Mouse (Mus musculus) urinary bladder, postnatal 36 days (tissue): ENCODE data around the gene Maf.

Source experiments
- DNase-seq, 2 experiments: peaks; one replicate each; pipeline ENCODE4 v3.0.0; 2022; ENCODE audit warnings: low spot score in 2 of 2, mixed read lengths in 1 of 2

The Maf gene

DNA sequence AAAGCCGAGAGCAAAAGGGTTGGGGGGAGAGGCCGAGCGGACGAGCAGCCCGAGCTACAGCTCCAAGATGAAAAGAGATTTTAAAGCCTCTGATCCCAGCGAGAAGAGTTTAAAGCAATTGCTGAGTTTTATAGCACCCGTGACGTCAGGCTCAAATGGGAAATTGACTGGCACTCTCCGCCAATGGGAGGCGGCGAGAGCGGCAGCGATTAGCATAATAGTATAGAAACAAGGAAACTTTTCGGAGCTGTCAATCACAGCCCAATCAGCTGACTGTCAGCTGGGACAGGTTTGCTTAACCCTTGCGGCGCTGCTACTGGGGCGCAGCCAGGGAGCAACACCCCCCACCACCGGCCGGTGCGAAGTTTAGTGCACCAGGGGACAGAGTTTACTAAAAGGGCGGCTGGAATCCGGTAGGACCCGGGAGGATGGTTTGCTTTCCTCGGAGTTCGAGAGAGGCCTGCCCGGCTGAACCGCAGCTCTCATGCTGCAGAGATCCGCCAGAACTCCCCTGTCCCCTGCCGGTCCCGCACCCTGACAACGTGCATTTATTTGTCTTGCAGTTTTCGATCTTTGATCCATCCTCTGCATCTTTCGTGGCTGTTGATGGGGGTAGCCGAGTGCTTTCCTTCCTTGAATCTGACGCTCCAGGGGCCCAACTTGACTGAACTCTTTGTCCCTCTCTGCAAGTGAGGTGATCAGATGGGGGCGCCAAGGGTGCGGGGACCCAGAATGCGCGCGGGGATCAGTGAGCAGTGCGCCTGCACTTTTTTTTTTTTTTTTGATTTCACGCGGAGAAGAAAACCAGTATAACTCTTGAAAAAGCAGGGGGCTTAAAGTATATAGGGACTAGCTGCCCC lies at the start of gene Maf:
Gene Maf (minus strand): TSS at position 64 of the 860 bp plus-strand sequence.
- peak; percentile 85 to 94 for DNase-seq

DNA sequence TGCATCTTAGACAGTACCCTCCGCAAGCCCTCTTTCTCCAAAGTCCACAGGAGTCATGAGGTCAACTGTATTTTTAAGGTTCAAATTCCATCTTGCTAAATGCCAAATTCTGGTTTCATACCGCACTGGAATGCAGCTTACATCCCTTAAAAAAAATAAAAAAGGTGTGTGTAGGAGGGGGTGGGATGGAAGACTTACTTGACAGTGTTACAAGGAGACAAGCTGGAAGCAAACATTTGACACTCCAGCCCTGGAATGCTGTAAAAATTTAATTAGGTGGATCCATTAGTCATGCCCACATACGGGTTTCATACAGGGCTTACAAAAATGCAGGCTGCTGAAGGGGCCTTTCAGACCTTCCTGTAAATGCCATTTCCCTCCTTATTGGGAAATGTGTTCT lies 49.4 kb upstream of the Maf start:
- DNase-seq = no peak

- peak in 1 of 2 experiments; percentile 48 for DNase-seq
These were observed 48.4 kb upstream of the Maf start for GRCm38 (mm10) chr8:115756027-115756426.

- DNase-seq = no peak
These were observed 47.1 kb upstream of the Maf start for GRCm38 (mm10) chr8:115754694-115755093.

DNA sequence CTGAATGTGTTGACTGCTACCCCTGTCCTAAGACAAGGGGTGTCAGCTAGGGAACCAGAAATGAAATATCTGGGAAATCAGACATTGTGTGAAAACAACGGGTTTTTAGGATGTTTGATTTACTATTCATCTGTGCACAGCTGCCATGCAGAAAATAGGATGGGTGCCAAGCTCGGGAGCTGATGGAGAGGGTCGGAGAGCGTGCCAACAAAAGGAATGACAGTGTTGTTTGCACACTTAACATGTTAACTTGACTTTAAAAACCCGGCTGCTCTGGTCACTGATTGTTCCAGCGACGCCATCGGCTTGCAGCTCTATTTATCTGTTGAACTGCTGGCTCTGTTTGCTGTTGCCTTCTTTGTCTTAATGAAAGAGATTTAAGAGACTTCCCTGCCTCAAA lies 46.2 kb upstream of the Maf start:
- no peak for DNase-seq

- no peak for DNase-seq
These were observed 39.8 kb upstream of the Maf start for GRCm38 (mm10) chr8:115747426-115747825.

GRCm38 (mm10) chr8:115745648-115746047 lies 38.1 kb upstream of the Maf start:
- no peak for DNase-seq

DNA sequence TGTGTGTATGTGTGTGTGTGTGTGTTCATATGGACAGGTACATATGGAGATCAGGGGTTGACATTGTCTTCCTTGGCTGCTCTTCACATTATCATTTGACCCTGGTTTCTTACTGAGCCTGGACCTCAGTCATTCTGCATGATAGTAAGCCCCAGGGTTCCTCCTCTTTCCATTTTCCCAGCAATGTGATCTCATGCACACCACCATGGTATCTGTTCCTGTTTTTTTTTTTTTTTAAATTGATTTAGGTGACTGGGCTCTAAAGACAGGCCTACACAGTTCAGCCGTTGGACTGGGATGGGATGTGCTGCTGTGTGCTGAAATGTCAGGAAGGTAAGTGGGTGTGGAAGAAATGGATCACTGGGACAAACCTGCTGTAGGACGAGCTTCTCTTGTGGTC lies 35.8 kb upstream of the Maf start:
- DNase-seq = no peak

- DNase-seq = no peak
These were observed 35.1 kb upstream of the Maf start for GRCm38 (mm10) chr8:115742646-115743045.

DNA sequence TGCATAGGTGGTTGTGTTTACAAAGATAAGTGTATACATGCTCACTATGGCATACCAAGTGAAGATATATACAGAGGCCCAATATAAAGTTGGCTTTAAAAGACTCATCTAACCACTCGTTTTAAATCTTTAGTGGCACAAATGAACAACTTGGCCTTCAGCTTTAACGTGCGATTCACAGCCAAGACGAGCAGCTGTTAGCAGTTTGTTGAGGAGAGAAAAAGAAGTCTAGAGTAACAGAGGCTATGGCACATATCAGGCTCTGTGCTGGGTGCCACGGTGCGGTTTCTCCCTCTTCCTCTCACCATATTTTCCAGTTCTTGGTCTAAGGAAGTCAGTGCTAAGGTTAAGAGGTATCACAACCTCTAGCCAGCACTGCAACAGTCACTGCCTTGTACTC lies 34.4 kb upstream of the Maf start:
- DNase-seq = no peak

DNA sequence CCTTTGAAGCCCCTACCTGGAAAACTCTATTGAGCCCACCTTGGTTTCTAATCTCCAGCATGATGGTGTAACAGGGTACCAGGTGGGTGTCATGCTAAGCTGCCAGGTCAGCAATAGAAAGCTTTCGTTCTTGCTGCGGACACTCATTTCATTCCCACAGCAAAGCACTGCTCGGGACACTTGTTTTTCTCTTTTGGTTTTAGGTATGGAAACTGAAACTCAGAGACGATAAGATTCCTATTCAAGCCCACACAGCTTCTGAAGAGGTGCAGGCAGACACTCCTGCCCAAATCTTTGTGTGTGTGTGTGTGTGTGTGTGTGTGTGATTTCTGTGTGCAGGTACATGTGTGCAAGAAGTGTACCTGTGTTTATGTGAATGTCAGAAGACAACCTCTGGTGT lies 32.2 kb upstream of the Maf start:
- no peak for DNase-seq

DNA sequence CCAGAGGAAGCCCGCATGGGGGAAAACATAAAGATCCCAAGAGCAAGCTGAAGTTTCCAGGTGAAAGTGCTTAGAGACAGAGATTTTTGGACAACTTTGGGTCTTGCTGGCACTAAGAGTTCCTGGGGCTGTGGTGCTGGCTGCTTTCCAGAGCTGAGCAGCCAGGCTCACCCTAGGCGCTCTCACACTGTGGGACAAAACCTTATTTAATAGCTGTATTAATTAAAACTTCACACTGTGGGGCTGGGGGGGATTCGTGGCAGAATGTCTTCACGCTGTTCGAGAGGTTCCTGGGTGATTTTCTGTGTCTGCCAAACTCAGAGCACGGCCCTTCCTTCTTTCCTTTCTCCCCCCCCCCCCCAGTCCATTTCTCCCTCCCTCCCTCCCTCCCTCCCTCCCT lies 24.8 kb upstream of the Maf start:
- DNase-seq = no peak

DNA sequence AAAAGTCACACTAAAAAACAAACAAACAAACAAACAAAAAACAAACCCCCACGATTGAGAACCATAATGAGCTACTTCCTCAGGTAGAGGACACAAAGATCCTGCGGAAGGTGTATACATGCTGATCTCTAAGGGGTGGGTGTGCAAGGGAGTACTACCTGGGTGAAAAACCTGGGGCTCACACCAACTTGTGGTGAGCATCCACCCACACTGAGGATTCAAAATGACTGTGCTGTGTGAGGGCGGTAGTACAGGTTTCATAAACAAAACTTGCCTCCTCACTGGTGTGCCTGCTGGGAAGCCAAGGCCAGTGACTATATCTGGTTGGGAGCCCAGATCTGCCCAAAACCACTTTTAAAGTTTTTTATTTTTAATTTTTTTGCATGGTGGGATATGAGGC lies 19.2 kb upstream of the Maf start:
- no peak for DNase-seq

- DNase-seq = no peak
These were observed 18.6 kb upstream of the Maf start for GRCm38 (mm10) chr8:115726231-115726630.

DNA sequence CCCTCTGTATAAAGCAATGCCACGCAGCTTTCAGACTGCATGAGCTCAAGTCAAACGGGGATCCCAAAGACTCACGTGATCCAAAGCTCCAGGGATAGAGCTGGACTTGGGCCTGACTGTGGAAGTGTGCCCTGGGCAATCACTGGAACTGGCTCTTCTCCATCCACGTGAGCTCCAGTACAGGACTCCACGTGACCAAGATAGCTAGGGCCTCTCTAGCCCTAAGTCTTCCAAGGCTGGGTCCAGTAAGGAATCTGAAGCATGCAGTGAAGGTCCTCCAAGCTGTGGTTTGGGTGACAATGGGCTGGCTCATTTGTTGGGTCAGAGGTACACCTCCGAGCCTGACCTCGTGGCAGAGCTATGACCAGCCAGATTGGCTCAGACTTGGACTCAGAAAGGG lies 11.5 kb upstream of the Maf start:
- peak in 1 of 2 experiments; percentile 44 for DNase-seq

DNA sequence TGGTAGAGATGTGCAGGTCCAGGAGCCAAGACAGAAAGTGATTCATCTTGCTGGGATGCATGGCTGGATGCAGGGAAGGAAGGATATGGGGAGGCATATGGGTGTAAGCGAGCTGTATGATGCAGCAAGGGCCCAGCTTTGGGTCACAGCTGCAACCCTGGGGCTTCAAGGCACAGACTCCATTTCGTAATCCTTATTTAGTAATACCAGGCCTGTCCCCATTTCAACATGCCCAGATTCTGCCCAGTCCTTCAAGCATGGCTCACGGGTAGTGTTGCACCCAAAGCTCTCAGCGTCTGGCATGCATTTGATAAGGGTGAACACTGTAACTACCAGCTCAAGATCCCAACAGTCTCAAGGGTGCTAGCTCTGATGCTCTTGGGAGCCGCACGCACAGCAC lies 11.0 kb upstream of the Maf start:
- DNase-seq = peak in 1 of 2 experiments; percentile 21

- no peak for DNase-seq
These were observed 7.7 kb upstream of the Maf start for GRCm38 (mm10) chr8:115715262-115715661.

- no peak for DNase-seq
These were observed 3.5 kb upstream of the Maf start for GRCm38 (mm10) chr8:115711106-115711505.

GRCm38 (mm10) chr8:115709931-115710330 lies 2.3 kb upstream of the Maf start:
- DNase-seq = no peak

DNA sequence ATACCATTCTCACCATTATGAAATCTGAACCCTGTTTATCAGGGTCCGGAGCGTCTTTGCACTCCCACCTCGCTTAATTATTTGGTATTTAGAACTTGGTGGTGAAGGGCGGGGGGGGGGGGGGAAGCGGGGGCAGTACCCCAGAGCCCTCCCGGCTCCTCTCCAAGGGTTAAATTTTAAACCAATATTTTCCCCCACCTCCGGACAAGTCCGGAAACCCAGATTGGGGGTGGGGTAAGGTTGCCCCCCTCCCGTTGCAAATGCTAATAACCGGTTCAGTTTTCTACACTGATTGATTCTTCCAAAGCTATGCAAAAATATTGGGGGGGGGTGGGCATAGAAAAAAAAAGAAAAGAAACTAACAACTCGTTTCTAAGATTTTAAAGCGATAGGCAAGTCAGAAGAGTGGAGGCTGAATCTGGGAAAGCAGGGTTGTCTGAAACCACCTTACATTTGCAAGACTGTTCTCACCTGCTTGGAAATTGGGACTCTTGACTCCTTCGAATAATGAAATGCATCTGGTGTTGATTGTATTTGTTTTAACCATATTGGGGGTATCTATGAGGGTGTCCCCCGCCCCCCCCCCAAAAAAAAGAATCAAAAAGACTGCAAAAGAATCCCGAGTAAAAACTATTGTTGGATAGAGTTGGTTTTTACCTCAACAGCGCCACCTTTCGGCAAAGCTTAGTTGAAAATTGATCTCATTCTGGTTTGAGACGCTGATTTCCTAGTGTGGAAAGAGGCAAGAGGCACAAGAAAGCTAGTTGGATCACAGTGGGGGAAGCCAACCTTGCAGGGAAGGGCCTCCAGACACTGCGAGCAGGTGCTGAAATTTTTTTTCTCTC lies 1.6 kb upstream of the Maf start:
- peak; percentile 66 to 79 for DNase-seq

- peak; percentile 59 to 67 for DNase-seq
These were observed 498 bp downstream of the Maf start for GRCm38 (mm10) chr8:115706861-115707730.

GRCm38 (mm10) chr8:115706411-115706860 lies 1.2 kb downstream of the Maf start:
- DNase-seq = peak in 1 of 2 experiments; percentile 25
